Mouse (Mus musculus) midbrain, embryonic 16.5 days (tissue): ENCODE data around the gene Daam2. TPM values are rescaled to one million over a fixed set of nuclear protein-coding genes. Genes with fewer than 3 reads are reported as not detected.
A peak's percentile ranks its signal among the peaks of the same experiment; 100 is the strongest.

Experiments
- ATAC-seq: fragments of 200-750 bp; cut with Nextera tagmentation; 2 replicates; pipeline ENCODE4 v1.8.0; 2017; ENCODE audit warnings: moderate TSS enrichment
- H3K27ac ChIP-seq: fragments of 300-500 bp; sonication (generic); 2 replicates; pipeline ENCODE4 v1.5.1; 2014; ENCODE audit warnings: mild to moderate bottlenecking, low read length, mixed read lengths
- H3K27me3 ChIP-seq: fragments of 300-500 bp; sonication (generic); 2 replicates; pipeline ENCODE4 v1.6.1; 2014; ENCODE audit warnings: low read depth, low read length, mixed read lengths; ENCODE audit not compliant: control insufficient read depth, insufficient read depth
- H3K36me3 ChIP-seq: fragments of 300-500 bp; sonication (generic); 2 replicates; pipeline ENCODE4 v1.6.1; 2014; ENCODE audit warnings: mild to moderate bottlenecking, low read length, moderate library complexity, mixed read lengths; ENCODE audit not compliant: control insufficient read depth, insufficient read depth
- H3K4me1 ChIP-seq: fragments of 300-500 bp; sonication (generic); 2 replicates; pipeline ENCODE4 v1.6.1; 2014; ENCODE audit warnings: mild to moderate bottlenecking, low read length, mixed read lengths; ENCODE audit not compliant: control insufficient read depth, insufficient read depth
- H3K4me2 ChIP-seq: fragments of 300-500 bp; sonication (generic); 2 replicates; pipeline ENCODE4 v1.6.1; 2014; ENCODE audit warnings: mild to moderate bottlenecking, low read length, mixed read lengths
- H3K4me3 ChIP-seq: fragments of 300-500 bp; sonication (generic); 2 replicates; pipeline ENCODE4 v1.5.1; 2014; ENCODE audit warnings: low read depth, mild to moderate bottlenecking, low read length, moderate library complexity, mixed read lengths
- H3K9ac ChIP-seq: fragments of 300-500 bp; sonication (generic); 2 replicates; pipeline ENCODE4 v1.6.1; 2014; ENCODE audit warnings: low read depth, low read length, mixed read lengths
- H3K9me3 ChIP-seq: fragments of 300-500 bp; sonication (generic); replicated peaks from 2 replicates; pipeline ENCODE4 v1.6.1; 2014; ENCODE audit warnings: mild to moderate bottlenecking, low read length, mixed read lengths; ENCODE audit not compliant: control insufficient read depth, poor library complexity, severe bottlenecking
- WGBS: fragments of 180-500 bp; shearing (Covaris S2); extraction: QIAGEN DNeasy Blood & Tissue Kit; methylation state at CpG from one replicate; pipeline ENCODE4 v1.1.7; 2014; 5-methylcytosine and 5-hydroxymethylcytosine counted together
- polyA plus RNA-seq: library from polyadenylated mRNA; unstranded; fragments of >200 nt; fragmentation: Nextera tagmentation; extraction: Ambion mirVana; gene quantifications from 2 replicates; pipeline ENCODE4 v1.2.1, GENCODE M21; 2015

Daam2 gene
- polyA plus RNA-seq, 1 experiment from 2014 or later: 1.8 TPM

DNA sequence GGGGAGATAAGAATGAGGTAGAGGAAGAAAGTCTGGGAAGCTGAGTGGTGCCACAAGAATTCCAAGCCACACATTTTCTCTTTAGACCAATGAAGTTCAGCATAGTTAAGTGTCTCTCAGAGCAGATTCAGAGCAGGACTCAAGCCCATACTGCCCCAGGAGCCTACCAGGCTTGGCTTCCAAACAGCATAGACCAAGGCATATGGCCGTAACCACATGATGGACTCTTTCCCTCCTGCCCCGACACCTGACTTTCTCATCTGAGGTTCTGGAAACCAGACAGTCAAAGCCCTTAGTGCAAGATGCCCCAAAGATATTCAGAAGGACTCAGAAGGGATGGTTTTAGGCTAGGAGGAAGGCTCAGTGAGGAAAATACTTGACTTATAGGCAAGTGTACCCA lies 19.6 kb downstream of the Daam2 start:
- H3K27me3 ChIP-seq: no peaks in the 10 kb centered on the region
- no peaks in the 10 kb centered on the region for H3K9me3 ChIP-seq
- no peak overlapping the region for H3K9ac ChIP-seq
- ATAC-seq: no peak
- H3K27ac ChIP-seq: no peak overlapping the region
- H3K36me3 ChIP-seq: no peaks in the 10 kb centered on the region
- H3K4me1 ChIP-seq: no peaks in the 10 kb centered on the region
- WGBS: 98% methylated on average over 2 of the region's 2 CpGs
- no peak overlapping the region for H3K4me2 ChIP-seq
- H3K4me3 ChIP-seq: no peak overlapping the region

DNA sequence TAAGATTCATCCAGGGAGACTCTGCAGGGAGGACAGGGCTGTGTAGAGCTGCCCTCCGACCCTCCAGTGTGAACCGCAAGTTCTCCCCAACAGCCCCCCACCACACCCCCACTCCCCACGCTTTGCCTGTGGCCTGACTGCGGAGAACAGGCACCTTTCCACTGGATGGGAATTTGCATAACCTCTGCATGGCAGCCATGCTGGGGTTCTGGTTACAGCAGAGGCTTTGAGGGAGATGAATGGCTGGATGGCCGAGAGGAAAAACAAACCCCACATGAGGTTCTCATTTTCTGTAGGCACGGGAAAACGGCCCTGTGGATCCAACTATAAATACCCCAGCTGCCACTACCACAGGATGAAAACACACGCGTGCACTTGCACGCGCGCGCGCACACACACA lies 23.4 kb downstream of the Daam2 start:
- Histone ChIP-seq H3K4me1 (no peaks in the 10 kb centered on the region; the same call in 1 of the 2 replicates), H3K36me3 (no peaks in the 10 kb centered on the region), H3K4me3 (no peak overlapping the region), H3K4me2 (no peak overlapping the region), H3K9me3 (no peaks in the 10 kb centered on the region), H3K27me3 (no peaks in the 10 kb centered on the region), H3K27ac (no peak overlapping the region), H3K9ac (no peak overlapping the region)
- no peak for ATAC-seq
- 75% methylated on average over 14 of the region's 14 CpGs for WGBS

DNA sequence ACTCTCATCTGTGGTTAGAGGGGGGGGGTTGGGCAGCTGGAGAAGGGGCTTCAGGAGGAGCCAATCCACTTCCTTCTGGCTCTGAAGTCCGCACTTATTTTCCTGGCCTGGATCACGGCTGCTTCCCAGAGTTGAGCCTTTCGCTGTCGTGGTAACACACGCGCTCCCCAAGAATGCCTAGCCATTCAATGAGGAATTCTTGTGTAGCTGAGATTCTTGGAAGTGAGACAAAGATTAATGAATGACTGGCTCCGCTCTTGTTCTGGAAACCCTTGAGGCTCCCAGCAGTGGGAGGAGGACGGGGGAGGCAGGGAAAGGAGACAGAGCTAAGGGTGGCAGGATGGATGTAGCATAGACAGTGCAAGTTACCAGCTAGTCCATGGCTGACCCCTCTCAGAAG lies 24.9 kb downstream of the Daam2 start:
- Histone ChIP-seq H3K36me3 (no peaks in the 10 kb centered on the region), H3K9me3 (no peaks in the 10 kb centered on the region), H3K4me1 (no peaks in the 10 kb centered on the region; the same call in 1 of the 2 replicates), H3K4me3 (no peak overlapping the region), H3K27me3 (no peaks in the 10 kb centered on the region), H3K27ac (0 out of 2 replicates have a peak overlapping the region, but pooled peaks have one; percentile 17), H3K4me2 (no peak overlapping the region), H3K9ac (no peak overlapping the region)
- WGBS: 5% methylated on average over 8 of the region's 8 CpGs
- peak; percentile 86 for ATAC-seq

DNA sequence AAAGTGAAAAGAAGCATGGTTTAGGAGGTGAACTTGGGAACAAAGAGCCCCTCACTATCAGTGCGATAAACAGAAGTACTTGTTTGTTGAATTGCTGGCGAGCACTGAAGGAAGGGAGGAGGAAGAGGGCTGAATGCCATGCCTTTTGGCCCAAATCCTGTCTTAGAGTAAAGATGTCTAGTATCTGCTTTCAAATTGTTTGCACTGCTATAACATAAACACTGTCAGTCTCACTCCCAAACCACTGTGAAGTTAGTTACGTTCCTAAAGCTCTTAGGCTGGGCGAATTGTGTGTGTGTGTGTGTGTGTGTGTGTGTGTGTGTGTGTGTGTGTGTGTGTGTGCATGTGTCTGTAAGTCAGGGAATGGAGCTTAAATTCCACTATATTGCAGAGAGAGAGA lies 28.6 kb downstream of the Daam2 start:
- no peak overlapping the region for H3K9ac ChIP-seq
- no peak overlapping the region for H3K4me3 ChIP-seq
- H3K4me2 ChIP-seq: no peak overlapping the region
- H3K36me3 ChIP-seq: no peaks in the 10 kb centered on the region
- H3K27ac ChIP-seq: no peak overlapping the region
- 60% methylated on average over 4 of the region's 4 CpGs for WGBS
- H3K27me3 ChIP-seq: no peaks in the 10 kb centered on the region
- ATAC-seq: no peak
- no peaks in the 10 kb centered on the region; the same call in 1 of the 2 replicates for H3K4me1 ChIP-seq
- no peaks in the 10 kb centered on the region for H3K9me3 ChIP-seq

DNA sequence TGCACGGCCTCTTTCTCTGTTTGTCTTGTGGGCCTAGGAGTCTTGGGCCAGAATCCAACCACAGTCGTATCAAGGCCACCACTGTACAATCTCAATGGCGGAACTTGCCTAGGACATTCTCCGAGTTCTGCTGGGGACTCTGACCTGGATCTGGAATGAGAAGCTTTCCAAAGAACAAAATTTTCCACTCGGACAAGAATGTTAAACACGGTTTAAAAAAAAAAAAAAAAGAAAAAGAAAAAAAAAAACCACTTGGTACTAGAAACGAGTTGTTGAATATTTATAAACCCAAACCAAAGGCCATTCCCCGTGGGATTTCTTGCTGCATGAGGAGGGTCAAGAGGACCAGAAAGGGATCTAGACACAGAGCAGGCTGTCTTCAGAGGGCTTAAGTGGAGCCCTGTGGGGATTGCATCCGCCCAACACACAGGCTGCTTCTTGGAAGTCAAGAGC lies 29.9 kb downstream of the Daam2 start:
- no peak overlapping the region for H3K4me3 ChIP-seq
- H3K27ac ChIP-seq: no peak overlapping the region
- H3K9ac ChIP-seq: no peak overlapping the region
- no peak for ATAC-seq
- no peak overlapping the region for H3K4me2 ChIP-seq
- WGBS: 50% methylated on average over 9 of the region's 9 CpGs
- H3K27me3 ChIP-seq: no peaks in the 10 kb centered on the region
- no peaks in the 10 kb centered on the region; the same call in 1 of the 2 replicates for H3K4me1 ChIP-seq
- H3K36me3 ChIP-seq: no peaks in the 10 kb centered on the region
- no peaks in the 10 kb centered on the region for H3K9me3 ChIP-seq

DNA sequence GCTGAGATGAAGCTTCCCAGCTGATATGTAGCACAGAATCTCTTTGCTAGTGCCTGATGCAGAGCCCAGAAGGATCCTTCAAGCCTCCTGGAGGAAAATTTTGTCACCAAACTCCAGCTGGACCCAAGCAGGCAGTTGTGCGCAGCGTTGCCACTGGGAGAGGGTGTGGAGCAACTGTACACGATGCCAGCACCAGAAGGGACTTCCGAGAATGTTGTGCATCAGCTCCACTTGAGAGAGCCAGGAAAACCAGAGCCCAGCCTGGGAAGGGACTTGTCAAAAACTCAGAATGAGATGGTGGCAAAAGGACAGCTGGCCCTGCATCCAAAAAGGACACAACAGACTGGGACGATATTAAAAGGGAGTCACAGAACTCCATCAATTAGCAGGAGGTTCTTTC lies 32.5 kb downstream of the Daam2 start:
- 93% methylated on average over 5 of the region's 5 CpGs for WGBS

DNA sequence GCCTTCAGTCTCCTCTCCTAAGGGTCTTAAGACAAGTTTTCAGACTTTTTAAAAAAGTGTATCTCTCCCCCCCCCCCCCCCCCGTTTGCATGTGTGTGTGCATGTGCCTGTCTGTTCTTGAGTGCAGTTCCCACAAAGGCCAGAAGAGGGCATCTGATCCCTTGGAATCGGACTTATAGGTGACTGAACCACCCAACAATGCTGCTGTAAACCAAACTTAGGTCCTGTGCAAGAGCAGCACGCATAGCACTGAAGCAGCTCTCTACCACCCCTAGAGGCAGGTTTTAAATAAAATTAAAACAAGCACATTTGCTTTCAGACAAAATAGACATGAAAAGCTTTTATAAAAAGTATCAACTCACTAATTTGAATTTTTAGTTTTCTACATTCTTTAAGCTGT lies 33.9 kb downstream of the Daam2 start:
- ATAC-seq: no peak
- H3K9ac ChIP-seq: no peak overlapping the region
- H3K4me1 ChIP-seq: no peaks in the 10 kb centered on the region
- 21% methylated on average over 3 of the region's 3 CpGs for WGBS
- no peak overlapping the region for H3K4me2 ChIP-seq
- H3K9me3 ChIP-seq: no peaks in the 10 kb centered on the region
- no peaks in the 10 kb centered on the region for H3K27me3 ChIP-seq
- no peak overlapping the region for H3K27ac ChIP-seq
- no peaks in the 10 kb centered on the region for H3K36me3 ChIP-seq
- H3K4me3 ChIP-seq: no peak overlapping the region

More for the DNA sequence above, 32.5 kb downstream of the Daam2 start:
- Histone ChIP-seq H3K4me1 (no peaks in the 10 kb centered on the region; the same call in 1 of the 2 replicates), H3K27me3 (no peaks in the 10 kb centered on the region), H3K9ac (no peak overlapping the region), H3K9me3 (no peaks in the 10 kb centered on the region), H3K36me3 (no peaks in the 10 kb centered on the region), H3K4me3 (no peak overlapping the region), H3K4me2 (no peak overlapping the region), H3K27ac (no peak overlapping the region)
- no peak for ATAC-seq

DNA sequence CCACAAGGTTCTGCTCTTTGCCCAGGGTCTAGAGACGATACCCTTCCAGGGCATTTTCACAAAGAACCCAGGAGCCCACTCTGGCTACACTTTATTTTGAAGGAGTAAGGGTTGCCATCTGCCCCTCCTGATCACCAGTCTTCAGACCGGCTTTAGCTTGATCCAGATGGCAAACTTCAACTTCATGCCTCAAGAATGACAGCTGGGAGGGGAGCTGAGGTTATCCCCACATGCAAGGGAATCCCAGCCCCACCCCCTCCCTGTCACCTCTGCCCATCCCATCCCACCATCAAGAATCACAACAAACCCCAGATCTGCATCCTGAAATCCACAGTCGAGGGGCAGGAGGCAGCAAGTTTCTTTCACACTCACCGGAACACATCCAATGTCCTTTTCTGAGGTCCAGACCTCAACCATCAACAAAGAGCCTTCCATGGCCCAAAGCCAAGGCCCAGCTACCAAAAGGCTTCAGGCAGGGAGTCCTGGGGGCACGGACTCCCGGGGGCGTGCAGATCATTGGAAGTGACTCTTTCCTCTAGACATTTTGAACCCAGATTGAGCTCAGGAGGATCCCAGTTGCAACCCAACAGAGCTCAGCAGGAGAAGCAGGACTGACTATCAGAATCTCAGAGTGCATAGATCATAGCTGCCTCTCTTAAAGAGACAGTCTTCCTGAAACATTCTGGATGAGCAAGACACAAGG lies 35.5 kb downstream of the Daam2 start:
- Histone ChIP-seq H3K36me3 (no peaks in the 10 kb centered on the region), H3K4me3 (no peak overlapping the region), H3K9ac (no peak overlapping the region), H3K27ac (no peak overlapping the region), H3K4me2 (no peak overlapping the region), H3K9me3 (no peaks in the 10 kb centered on the region), H3K4me1 (no peaks in the 10 kb centered on the region), H3K27me3 (no peaks in the 10 kb centered on the region)
- ATAC-seq: no peak
- WGBS: 59% methylated on average over 7 of the region's 7 CpGs

DNA sequence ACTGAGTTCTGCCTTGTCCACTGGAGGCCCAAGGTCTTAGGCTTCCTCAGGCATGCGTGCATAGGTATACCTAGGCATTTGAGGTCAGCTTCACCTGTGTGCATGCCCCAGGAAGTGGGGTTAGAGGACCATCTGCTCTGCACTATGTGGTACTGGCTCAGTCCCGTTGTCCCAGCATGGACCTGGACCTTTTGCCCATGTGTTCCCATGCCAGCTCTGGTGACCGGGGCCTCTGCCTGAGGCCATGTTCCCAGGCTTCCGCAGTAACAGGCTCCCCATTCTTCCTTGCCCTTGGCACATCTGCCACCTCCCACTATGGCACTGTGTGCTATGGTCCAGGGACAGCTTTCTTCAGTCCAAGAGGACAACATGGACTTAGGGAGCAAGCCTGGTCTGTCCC lies 36.1 kb downstream of the Daam2 start:
- no peaks in the 10 kb centered on the region for H3K36me3 ChIP-seq
- no peak overlapping the region for H3K27ac ChIP-seq
- H3K9ac ChIP-seq: no peak overlapping the region
- ATAC-seq: no peak
- no peaks in the 10 kb centered on the region for H3K4me1 ChIP-seq
- 89% methylated on average over 4 of the region's 4 CpGs for WGBS
- H3K27me3 ChIP-seq: no peaks in the 10 kb centered on the region
- no peak overlapping the region for H3K4me2 ChIP-seq
- no peak overlapping the region for H3K4me3 ChIP-seq
- no peaks in the 10 kb centered on the region for H3K9me3 ChIP-seq
